Mouse (Mus musculus) MEL (cell line): ENCODE measurements at regions not wholly inside any gene's neighbourhood (a gene's known extent, or its start where the extent isn't known, plus 50 kb on each side); places are given as distances from the start of the nearest gene placed in this dataset.

Source experiments
- DNase-seq: peaks from one replicate; pipeline ENCODE4 v3.0.0; 2011; ENCODE audit warnings: low read depth, low spot score
- H3K27ac ChIP-seq: 2 replicates; pipeline ENCODE4 v1.5.1; 2012; ENCODE audit warnings: low read depth, mild to moderate bottlenecking, control low read depth, low read length, moderate library complexity; ENCODE audit not compliant: control insufficient read depth
- H3K27me3 ChIP-seq, 2 experiments: fragments of 150-350 bp in 1 of 2; sonication (generic) in 1 of 2; 2 replicates each; pipeline ENCODE4 v1.6.1; 2012; ENCODE audit warnings: low read length in 2 of 2, mild to moderate bottlenecking in 2 of 2, improper control_type of control experiment in 1 of 2, moderate library complexity in 1 of 2; ENCODE audit not compliant: insufficient read depth in 2 of 2, control insufficient read depth in 1 of 2
- H3K36me3 ChIP-seq, 2 experiments: 2 replicates each; pipeline ENCODE4 v1.6.1; 2012 to 2014; ENCODE audit warnings: low read length in 2 of 2, improper control_type of control experiment in 1 of 2, inconsistent platforms in 1 of 2, mild to moderate bottlenecking in 1 of 2; ENCODE audit not compliant: insufficient read depth in 2 of 2, control insufficient read depth in 1 of 2
- H3K4me1 ChIP-seq, 2 experiments: fragments of 150-350 bp in 1 of 2; sonication (generic) in 1 of 2; 2 replicates each; pipeline ENCODE4 v1.6.1; 2012; ENCODE audit warnings: low read length in 2 of 2, improper control_type of control experiment in 1 of 2, mild to moderate bottlenecking in 1 of 2; ENCODE audit not compliant: insufficient read depth in 2 of 2, control insufficient read depth in 1 of 2
- H3K4me3 ChIP-seq, 2 experiments: fragments of 150-350 bp in 1 of 2; sonication (generic) in 1 of 2; 2 replicates each; pipeline ENCODE4 v1.5.1; 2012; ENCODE audit warnings: low read depth in 2 of 2, low read length in 2 of 2, mild to moderate bottlenecking in 2 of 2, moderate library complexity in 2 of 2, control low read depth in 1 of 2, improper control_type of control experiment in 1 of 2; ENCODE audit not compliant: control insufficient read depth in 1 of 2, insufficient read depth in 1 of 2
- H3K79me2 ChIP-seq: 2 replicates; pipeline ENCODE4 v1.6.1; 2012; ENCODE audit warnings: mild to moderate bottlenecking, low read length, moderate library complexity; ENCODE audit not compliant: control insufficient read depth, poor library complexity, insufficient read depth
- H3K9ac ChIP-seq: 2 replicates; pipeline ENCODE4 v1.6.1; 2012; ENCODE audit warnings: low read depth, mild to moderate bottlenecking, control low read depth, low read length, moderate library complexity; ENCODE audit not compliant: control insufficient read depth, poor library complexity, severe bottlenecking
- H3K9me3 ChIP-seq: fragments of 150-350 bp; sonication (generic); replicated peaks from 2 replicates; pipeline ENCODE4 v1.6.1; 2012; ENCODE audit warnings: mild to moderate bottlenecking, low read length, improper control_type of control experiment, moderate library complexity; ENCODE audit not compliant: insufficient read depth
- CHD1 ChIP-seq: IDR thresholded peaks from 2 replicates; pipeline ENCODE4 v1.6.1; 2012; ENCODE audit warnings: low read depth, mild to moderate bottlenecking, inconsistent platforms, low read length, improper control_type of control experiment
- CHD2 ChIP-seq: IDR thresholded peaks from 2 replicates; pipeline ENCODE4 v1.6.1; 2011; ENCODE audit warnings: low read length, improper control_type of control experiment
- CTCF ChIP-seq, 3 experiments: IDR thresholded peaks in 2 of 3; conservative IDR thresholded peaks in 1 of 3; 2 replicates each; pipeline ENCODE4 v1.5.1; 2011 to 2012; ENCODE audit warnings: low read length in 3 of 3, low read depth in 2 of 3, mild to moderate bottlenecking in 2 of 3, improper control_type of control experiment in 1 of 3, inconsistent platforms in 1 of 3, mixed read lengths in 1 of 3, moderate library complexity in 1 of 3; ENCODE audit not compliant: control insufficient read depth in 1 of 3, insufficient read depth in 1 of 3, poor library complexity in 1 of 3, severe bottlenecking in 1 of 3
- E2F4 ChIP-seq: IDR thresholded peaks from 2 replicates; pipeline ENCODE4 v1.6.1; 2011; ENCODE audit warnings: low read depth, low read length, improper control_type of control experiment, borderline replicate concordance
- GABPA ChIP-seq: IDR thresholded peaks from 2 replicates; pipeline ENCODE4 v1.6.1; 2012; ENCODE audit warnings: low read depth, mild to moderate bottlenecking, inconsistent platforms, low read length, improper control_type of control experiment, moderate library complexity
- KAT2A ChIP-seq: conservative IDR thresholded peaks from 2 replicates; pipeline ENCODE4 v1.6.1; 2012; ENCODE audit warnings: low read depth, low read length, improper control_type of control experiment, inconsistent platforms
- MAX ChIP-seq: IDR thresholded peaks from 2 replicates; pipeline ENCODE4 v1.6.1; 2011; ENCODE audit warnings: low read length, improper control_type of control experiment
- MYB ChIP-seq: IDR thresholded peaks from 2 replicates; pipeline ENCODE4 v1.6.1; 2011; ENCODE audit warnings: mild to moderate bottlenecking, low read depth, low read length, improper control_type of control experiment
- MYC ChIP-seq: IDR thresholded peaks from 2 replicates; pipeline ENCODE4 v1.6.1; 2011; ENCODE audit warnings: low read depth, mild to moderate bottlenecking, low read length, improper control_type of control experiment, moderate library complexity
- POLR2A ChIP-seq, 2 experiments: IDR thresholded peaks; 2 replicates each; pipeline ENCODE4 v1.6.1; 2011 to 2012; ENCODE audit warnings: low read length in 2 of 2, mild to moderate bottlenecking in 2 of 2, control low read depth in 1 of 2, improper control_type of control experiment in 1 of 2, low read depth in 1 of 2, moderate library complexity in 1 of 2; ENCODE audit not compliant: control insufficient read depth in 1 of 2, insufficient read depth in 1 of 2, poor library complexity in 1 of 2
- POLR2AphosphoS2 ChIP-seq: IDR thresholded peaks from 2 replicates; pipeline ENCODE4 v1.6.1; 2011; ENCODE audit warnings: low read length, improper control_type of control experiment
- POLR2AphosphoS5 ChIP-seq: IDR thresholded peaks from 2 replicates; pipeline ENCODE4 v1.6.1; 2012; ENCODE audit warnings: low read depth, borderline replicate concordance, mild to moderate bottlenecking, inconsistent platforms, low read length, moderate library complexity, mixed read lengths
- RAD21 ChIP-seq: IDR thresholded peaks from 2 replicates; pipeline ENCODE4 v1.6.1; 2011; ENCODE audit warnings: mild to moderate bottlenecking, low read depth, low read length, improper control_type of control experiment
- RCOR1 ChIP-seq: IDR thresholded peaks from 2 replicates; pipeline ENCODE4 v1.6.1; 2012; ENCODE audit warnings: low read depth, mild to moderate bottlenecking, inconsistent platforms, low read length, improper control_type of control experiment
- SIN3A ChIP-seq: IDR thresholded peaks from 2 replicates; pipeline ENCODE4 v1.6.1; 2012; ENCODE audit warnings: low read length, improper control_type of control experiment, inconsistent platforms
- SMC3 ChIP-seq: IDR thresholded peaks from 2 replicates; pipeline ENCODE4 v1.6.1; 2011; ENCODE audit warnings: low read depth, low read length, improper control_type of control experiment
- TBP ChIP-seq: IDR thresholded peaks from 2 replicates; pipeline ENCODE4 v1.8.0; 2011; ENCODE audit warnings: low read depth, low read length, improper control_type of control experiment

GRCm38 (mm10) chr6:14358280-14358679 is 396.8 kb downstream of the Ppp1r3a start:
- H3K4me1 ChIP-seq: no peaks in the 10 kb centered on the region
- no peak for DNase-seq
- no peaks in the 10 kb centered on the region for H3K9me3 ChIP-seq
- H3K79me2 ChIP-seq: no peaks in the 10 kb centered on the region
- no peak for TF ChIP-seq KAT2A
- TF ChIP-seq RCOR1: no peak
- no peak for TF ChIP-seq SMC3
- no peak for TF ChIP-seq GABPA
- TF ChIP-seq POLR2A (IDR thresholded peaks at IDR 0.05; ENCODE audit: control insufficient read depth in 1 of 2, insufficient read depth in 1 of 2, low read depth in 1 of 2, low read length in 2 of 2, poor library complexity in 1 of 2): no peak
- no peak for TF ChIP-seq POLR2AphosphoS2
- no peak for TF ChIP-seq CTCF (IDR thresholded peaks at IDR 0.05 in 2 of 3, conservative IDR thresholded peaks at IDR 0.05 in 1 of 3; ENCODE audit: control insufficient read depth in 1 of 3, insufficient read depth in 1 of 3, low read depth in 2 of 3, low read length in 3 of 3, poor library complexity in 1 of 3, severe bottlenecking in 1 of 3)
- no peak for TF ChIP-seq RAD21
- TF ChIP-seq CHD1: no peak
- no peak for TF ChIP-seq E2F4
- TF ChIP-seq MYC: no peak
- TF ChIP-seq CHD2: no peak
- TF ChIP-seq MAX: no peak
- no peak for TF ChIP-seq TBP
- TF ChIP-seq MYB: no peak
- TF ChIP-seq SIN3A: no peak
- no peak for TF ChIP-seq POLR2AphosphoS5
- no peaks in the 10 kb centered on the region for H3K27me3 ChIP-seq
- no peaks in the 10 kb centered on the region for H3K36me3 ChIP-seq
- no peak overlapping the region for H3K9ac ChIP-seq
- H3K27ac ChIP-seq: no peak overlapping the region
- H3K4me3 ChIP-seq: no peak overlapping the region
